Comparison of ENCODE assay signal across 14 mouse cellular contexts in the genomic region with DNA sequence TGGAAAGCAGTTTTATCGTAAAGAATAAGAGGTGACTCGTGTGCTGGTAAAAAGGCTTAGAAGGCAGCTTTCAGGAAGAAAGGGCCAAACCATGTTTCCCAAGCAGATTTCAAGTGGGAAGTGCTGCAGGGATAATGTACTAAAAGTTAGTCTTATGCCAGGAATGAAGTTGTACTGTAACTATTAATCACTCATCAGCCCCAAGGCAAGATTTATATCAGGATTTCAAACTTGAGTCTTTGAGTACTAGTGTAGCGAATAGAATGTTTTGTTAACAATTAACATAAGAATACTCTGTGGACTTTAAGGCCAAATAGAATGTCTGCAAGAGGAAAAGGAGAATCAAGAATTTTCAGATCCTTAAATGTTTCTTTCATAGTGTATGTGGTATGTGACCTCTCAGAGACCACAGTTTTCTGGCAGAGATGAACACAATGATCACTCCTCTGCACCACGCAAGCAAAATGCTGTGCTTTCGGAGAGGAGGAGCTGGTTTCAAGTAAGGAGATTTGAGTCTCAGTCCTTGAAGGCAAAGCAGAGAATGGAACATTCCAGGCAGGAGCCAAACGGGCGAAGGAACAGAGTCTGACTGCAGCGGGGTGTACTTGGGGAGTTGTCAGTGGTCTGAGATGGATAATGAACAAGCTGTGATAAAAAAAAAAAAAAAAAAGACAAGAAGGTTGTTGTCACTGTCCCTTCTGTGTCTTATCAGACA. TPM values are rescaled to one million over a fixed set of nuclear protein-coding genes. Genes with fewer than 3 reads are reported as not detected.
DNase-seq lines count a peak whose midpoint lies in the region; ATAC-seq and TF ChIP-seq lines count a peak whose summit lies in the region.
"Had no signal": no experiment of that assay in that cellular context is flagged by ENCODE, and none has a peak within 500 bp of the region (broad histone marks: within the 10 kb centered on the region; RNA-seq: fewer than 3 reads in every experiment).

No protein-coding gene starts in this region.

- no peak for ATAC-seq in liver, embryonic 11.5 days (replicated peaks; ENCODE audit: low FRiP score)
- no peak for ATAC-seq in CD4-positive, CD25-positive, alpha-beta regulatory T cell, adult 4 months
- ATAC-seq in hindbrain, embryonic 11.5 days (ENCODE audit: low FRiP score) = no peak
- ATAC-seq: forebrain, embryonic 15.5 days; hindbrain, embryonic 16.5 days had no signal

- no peaks in the 10 kb centered on the region for H3K9me3 ChIP-seq in liver, embryonic 11.5 days (ENCODE audit: control insufficient read depth, low read length)
- no peaks in the 10 kb centered on the region for H3K9me3 ChIP-seq in hindbrain, embryonic 11.5 days (ENCODE audit: control insufficient read depth, low read length)
- H3K9me3 ChIP-seq: embryonic facial prominence, embryonic 12.5 days; forebrain, embryonic 15.5 days had no signal

- 40% methylated on average over 8 of the region's 8 CpGs for WGBS in kidney, adult 2 months
- WGBS in liver, embryonic 11.5 days = 71% methylated on average over 8 of the region's 8 CpGs
- WGBS in hindbrain, embryonic 11.5 days = 81% methylated on average over 8 of the region's 8 CpGs

- H3K9ac ChIP-seq in liver, embryonic 11.5 days (ENCODE audit: low read depth, low read length) = no peak overlapping the region
- H3K9ac ChIP-seq in hindbrain, embryonic 11.5 days (ENCODE audit: low read depth, low read length) = no peak overlapping the region
- H3K9ac ChIP-seq: embryonic facial prominence, embryonic 12.5 days; forebrain, embryonic 15.5 days had no signal

- H3K27ac ChIP-seq in kidney, adult 2 months (ENCODE audit: insufficient read depth, low read depth, low read length) = peak overlapping the region; percentile 84
- no peak overlapping the region for H3K27ac ChIP-seq in liver, embryonic 11.5 days (ENCODE audit: low read depth, low read length)
- H3K27ac ChIP-seq in hindbrain, embryonic 11.5 days (ENCODE audit: low read depth, low read length) = no peak overlapping the region
- H3K27ac ChIP-seq: embryonic facial prominence, embryonic 12.5 days; forebrain, embryonic 15.5 days; layer of hippocampus, adult 2 months had no signal

- no peaks in the 10 kb centered on the region for H3K27me3 ChIP-seq in kidney, adult 2 months (replicated peaks; ENCODE audit: control insufficient read depth, insufficient read depth, low read length)
- H3K27me3 ChIP-seq in liver, embryonic 11.5 days (replicated peaks; ENCODE audit: control insufficient read depth, insufficient read depth, low read length) = no peaks in the 10 kb centered on the region
- H3K27me3 ChIP-seq in hindbrain, embryonic 11.5 days (ENCODE audit: control insufficient read depth, insufficient read depth, low read length) = no peaks in the 10 kb centered on the region
- H3K27me3 ChIP-seq: embryonic facial prominence, embryonic 12.5 days; forebrain, embryonic 15.5 days had no signal

- no peaks in the 10 kb centered on the region for H3K36me3 ChIP-seq in kidney, adult 2 months (ENCODE audit: control insufficient read depth, insufficient read depth, low read length)
- H3K36me3 ChIP-seq in liver, embryonic 11.5 days (ENCODE audit: control insufficient read depth, insufficient read depth, low read length) = no peaks in the 10 kb centered on the region
- no peaks in the 10 kb centered on the region for H3K36me3 ChIP-seq in hindbrain, embryonic 11.5 days (ENCODE audit: control insufficient read depth, insufficient read depth, low read length)
- H3K36me3 ChIP-seq: embryonic facial prominence, embryonic 12.5 days; forebrain, embryonic 15.5 days had no signal

- 0 out of 2 replicates have a peak overlapping the region, but pooled peaks have one; percentile 3 for H3K4me3 ChIP-seq in kidney, adult 2 months (ENCODE audit: insufficient read depth, low read depth, low read length)
- H3K4me3 ChIP-seq in liver, embryonic 11.5 days (ENCODE audit: low read depth, low read length) = no peak overlapping the region
- H3K4me3 ChIP-seq in hindbrain, embryonic 11.5 days (ENCODE audit: low read depth, low read length) = no peak overlapping the region
- H3K4me3 ChIP-seq: embryonic facial prominence, embryonic 12.5 days; forebrain, embryonic 15.5 days; layer of hippocampus, adult 2 months; megakaryocyte, embryonic 14.5 days had no signal

- TF ChIP-seq CTCF in kidney, adult 2 months (conservative IDR thresholded peaks at IDR 0.05; ENCODE audit: insufficient read depth, insufficient read length, low read depth, low read length) = no peak

- H3K4me1 ChIP-seq in kidney, adult 2 months (ENCODE audit: control insufficient read depth, insufficient read depth, low read length) = peaks cover 5% of the 10 kb centered on the region; the same call in 1 of the 2 replicates
- H3K4me1 ChIP-seq in liver, embryonic 11.5 days (replicated peaks; ENCODE audit: control insufficient read depth, insufficient read depth, low read length) = no peaks in the 10 kb centered on the region; the same call in 1 of the 2 replicates
- no peaks in the 10 kb centered on the region for H3K4me1 ChIP-seq in hindbrain, embryonic 11.5 days (replicated peaks; ENCODE audit: control insufficient read depth, insufficient read depth, low read length)
- H3K4me1 ChIP-seq: embryonic facial prominence, embryonic 12.5 days; megakaryocyte, embryonic 14.5 days had no signal

- peak; percentile 79 for DNase-seq in heart, adult 11 months
- no peak for DNase-seq in heart, postnatal 36 days
- DNase-seq in NIH3T3 (ENCODE audit: low read depth) = peak; percentile 72
- peak; percentile 70 for DNase-seq in kidney, adult 2 months
- peak; percentile 34 to 46 for DNase-seq in kidney, postnatal 4 days
- DNase-seq in liver, embryonic 11.5 days (ENCODE audit: low spot score) = no peak
- no peak for DNase-seq in hindbrain, embryonic 11.5 days (ENCODE audit: low spot score)
- DNase-seq: cerebellum, adult 9-10 months had no signal

- H3K4me2 ChIP-seq in liver, embryonic 11.5 days = no peak overlapping the region
- H3K4me2 ChIP-seq in hindbrain, embryonic 11.5 days (replicated peaks; ENCODE audit: low read depth, low read length) = no peak overlapping the region
- H3K4me2 ChIP-seq: embryonic facial prominence, embryonic 12.5 days; forebrain, embryonic 15.5 days had no signal

- no peak for TF ChIP-seq POLR2A in kidney, adult 2 months (IDR thresholded peaks at IDR 0.05; ENCODE audit: low read depth, low read length)

- intact Hi-C loops in heart, postnatal 36 days (cut with DNase I) = no loop called here

RNA-seq across cellular contexts. Expression of gene Fam129a, which starts 21.9 kb away (rescaled TPM):
- total RNA-seq in heart, postnatal 36 days (2021) = 10 to 100 TPM; 12.8 to 18.2 TPM
- 5.7 and 5.8 TPM in 2 replicates for polyA plus RNA-seq in kidney, adult 2 months (2012; rRNA removed)
- 2.1 and 3.0 TPM in 2 replicates for polyA plus RNA-seq in liver, embryonic 11.5 days (2014; fragmentation: Nextera tagmentation; extraction: Ambion mirVana)
- polyA plus RNA-seq in CD4-positive, CD25-positive, alpha-beta regulatory T cell, adult 4 months (2017; shearing (Covaris generic)) = 10 to 100 TPM; 55.3 to 74.9 TPM
- polyA plus RNA-seq in hindbrain, embryonic 11.5 days (2014; fragmentation: Nextera tagmentation; extraction: Ambion mirVana) = 0.60 and 0.93 TPM in 2 replicates

RNA-seq across cellular contexts. Expression of gene Rnf2, which starts 48.3 kb away (rescaled TPM):
- 10 to 100 TPM; 16.7 to 18.6 TPM for total RNA-seq in heart, postnatal 36 days (2021)
- polyA plus RNA-seq in kidney, adult 2 months (2012; rRNA removed) = 13.8 and 16.4 TPM in 2 replicates
- polyA plus RNA-seq in liver, embryonic 11.5 days (2014; fragmentation: Nextera tagmentation; extraction: Ambion mirVana) = 60.3 and 67.9 TPM in 2 replicates
- 100 to 1,000 TPM in 1 of 2 experiments, 10 to 100 TPM in 1; 93.0 to 107 TPM for polyA plus RNA-seq in CD4-positive, CD25-positive, alpha-beta regulatory T cell, adult 4 months (2017; shearing (Covaris generic))
- polyA plus RNA-seq in hindbrain, embryonic 11.5 days (2014; fragmentation: Nextera tagmentation; extraction: Ambion mirVana) = 149 and 160 TPM in 2 replicates

Comparison
In these comparisons a context has a peak if more than half of its experiments do, and no peak if none do; other contexts are left out.
1. DNase-seq: peak in heart, adult 11 months (single experiment), NIH3T3 (single experiment), kidney, adult 2 months (single experiment) and kidney, postnatal 4 days (2 of 2); none in heart, postnatal 36 days (0 of 2), liver, embryonic 11.5 days (single experiment) and hindbrain, embryonic 11.5 days (single experiment).